Mouse (Mus musculus) kidney, adult 18-20 months (tissue): ENCODE measurements around the gene Magi2.
A peak's percentile ranks its signal among the peaks of the same experiment; 100 is the strongest.
"Not testable (repeated sequence)": the region's sequence is repeated elsewhere in the genome, so short reads cannot be mapped to it uniquely, and the experiment has no call there.

Experiments used
- DNase-seq: peaks from one replicate; pipeline ENCODE4 v3.0.0; 2021

Gene Magi2

GRCm38 (mm10) chr5:19226866-19227243, at the start of gene Magi2:
Gene Magi2 (plus strand): TSS chr5:19227036.
- DNase-seq, result no peak

DNA sequence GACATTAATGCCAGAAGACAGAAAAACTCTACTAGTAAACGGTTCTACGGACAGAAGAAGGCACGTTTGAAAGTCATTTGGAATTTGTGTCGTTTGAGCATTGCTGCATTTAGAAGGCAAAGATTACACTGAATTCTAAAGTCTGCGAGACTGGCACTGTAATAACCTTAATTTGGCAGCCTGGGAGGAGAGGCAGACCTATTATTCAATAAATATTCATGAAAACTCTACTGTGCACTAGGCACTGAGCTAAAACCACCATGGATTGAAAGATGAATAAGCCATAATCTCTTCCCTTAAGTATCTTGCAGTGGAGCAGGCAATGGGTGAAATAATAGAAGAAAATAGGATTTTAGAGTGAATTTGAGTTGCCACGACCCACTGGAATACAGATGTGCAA, 48.2 kb upstream of the Magi2 start:
- DNase-seq, result no peak

DNA sequence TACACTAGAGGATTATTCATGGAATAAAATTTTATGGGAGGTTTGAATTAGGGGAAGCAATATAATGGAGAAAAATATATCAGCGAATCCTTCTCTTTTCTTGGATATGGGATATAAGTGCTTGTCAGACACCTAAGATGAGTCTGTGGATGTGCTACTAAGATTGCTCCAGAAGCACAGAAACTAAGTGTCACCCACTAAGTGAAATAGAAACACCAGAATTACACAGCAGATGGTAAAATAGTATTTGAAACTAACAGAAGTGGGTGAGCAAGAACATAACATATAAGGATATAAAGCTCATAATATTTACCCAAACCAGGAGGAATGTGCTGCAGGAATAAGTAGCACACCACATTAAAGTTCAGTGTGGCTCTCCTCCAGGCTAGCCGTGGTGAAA, 40.7 kb upstream of the Magi2 start:
- DNase-seq, result no peak

GRCm38 (mm10) chr5:19211665-19212064, 15.2 kb upstream of the Magi2 start:
- no peak for DNase-seq

DNA sequence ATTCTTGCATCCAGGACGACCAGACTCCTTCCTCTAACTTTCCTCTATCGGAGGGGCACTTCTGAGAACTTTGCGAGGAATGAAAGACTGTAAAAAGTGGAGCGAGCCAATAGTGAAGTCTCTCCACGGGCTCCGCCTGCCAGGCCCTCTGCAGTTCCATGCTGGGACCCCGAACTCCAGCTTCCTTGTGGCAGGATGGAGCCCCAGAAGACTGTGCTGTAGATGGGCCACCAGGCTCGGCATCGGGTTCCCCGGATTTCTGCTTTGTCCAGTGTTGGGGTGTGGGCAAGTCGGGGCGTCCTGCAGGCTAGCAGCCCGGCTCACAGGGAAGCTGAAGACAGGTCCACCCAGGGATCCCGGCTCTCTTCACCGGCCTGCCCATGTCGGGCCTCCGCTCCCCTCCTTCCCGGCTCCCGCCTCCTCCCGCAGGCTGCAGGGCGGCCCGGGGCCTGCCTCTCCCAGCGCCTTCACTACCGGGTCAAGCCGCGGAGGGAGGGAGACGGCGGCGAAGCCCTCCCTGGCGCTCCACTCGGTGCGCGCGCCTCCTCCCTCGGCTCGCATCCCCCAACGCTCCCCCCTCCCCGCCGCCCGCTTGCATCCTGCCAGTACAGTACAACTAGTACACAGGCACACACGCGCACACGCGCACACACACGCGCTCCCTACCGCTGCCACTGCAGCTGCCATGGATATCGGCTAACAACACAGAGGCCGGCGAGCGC, 531 bp upstream of the Magi2 start:
- peak; percentile 72 for DNase-seq

DNA sequence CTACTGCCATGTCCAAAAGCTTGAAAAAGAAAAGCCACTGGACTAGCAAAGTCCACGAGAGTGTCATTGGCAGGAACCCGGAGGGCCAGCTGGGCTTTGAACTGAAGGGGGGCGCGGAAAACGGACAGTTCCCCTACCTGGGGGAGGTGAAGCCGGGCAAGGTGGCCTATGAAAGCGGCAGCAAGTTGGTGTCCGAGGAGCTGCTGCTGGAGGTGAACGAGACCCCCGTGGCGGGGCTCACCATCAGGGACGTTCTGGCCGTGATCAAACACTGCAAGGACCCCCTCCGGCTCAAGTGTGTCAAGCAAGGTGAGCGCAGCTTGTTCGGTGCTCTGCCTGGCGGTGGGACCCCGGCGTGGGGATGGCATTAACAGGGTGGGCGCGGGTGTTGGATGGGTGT, 445 bp downstream of the Magi2 start:
- no peak for DNase-seq

DNA sequence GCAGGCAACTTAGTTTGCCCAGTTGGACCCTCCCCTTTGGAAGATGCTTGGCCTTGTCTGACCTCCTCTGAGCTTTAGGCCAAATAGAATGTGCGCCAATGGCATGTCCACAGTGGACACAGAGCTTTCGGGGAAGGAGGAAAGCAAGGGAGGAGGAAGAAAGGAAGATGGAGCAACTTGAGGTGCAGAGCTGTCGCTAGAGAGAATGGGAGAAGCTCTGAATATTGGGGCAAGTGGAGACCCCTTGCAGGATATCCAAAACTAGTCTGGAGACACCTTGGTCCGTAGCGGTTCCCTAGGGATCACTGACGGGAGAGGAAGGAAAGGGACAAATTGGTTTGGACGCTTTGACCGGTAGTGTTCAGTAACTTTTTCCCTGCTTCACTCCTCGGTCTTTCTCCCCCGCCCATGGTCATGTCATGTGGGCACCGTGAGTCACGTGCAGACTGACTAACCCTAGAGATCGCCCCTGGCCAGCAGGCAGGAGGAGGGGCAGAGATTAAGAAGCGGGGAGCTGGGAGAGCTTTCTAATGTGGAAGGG, 1.0 kb downstream of the Magi2 start:
- DNase-seq, result peak; percentile 75

DNA sequence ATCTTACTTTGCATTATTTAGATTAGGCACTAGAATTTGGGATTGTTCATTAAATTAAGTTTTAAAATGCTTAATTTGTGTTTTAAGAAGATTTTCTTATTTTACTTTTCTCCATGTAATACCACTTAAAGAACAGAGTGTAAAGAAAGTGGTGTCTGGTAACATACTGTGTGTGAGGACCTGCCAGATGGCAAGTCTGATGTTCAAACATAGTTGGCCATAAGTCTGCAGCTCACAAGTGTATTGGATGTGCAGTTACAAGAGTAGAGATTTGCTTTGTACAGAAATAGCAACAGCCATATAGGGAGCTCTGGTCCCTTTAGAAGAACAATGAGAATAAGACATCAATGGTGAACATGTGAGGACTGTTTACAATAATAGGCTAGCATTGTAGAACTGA, 15.0 kb downstream of the Magi2 start:
- DNase-seq, result no peak

DNA sequence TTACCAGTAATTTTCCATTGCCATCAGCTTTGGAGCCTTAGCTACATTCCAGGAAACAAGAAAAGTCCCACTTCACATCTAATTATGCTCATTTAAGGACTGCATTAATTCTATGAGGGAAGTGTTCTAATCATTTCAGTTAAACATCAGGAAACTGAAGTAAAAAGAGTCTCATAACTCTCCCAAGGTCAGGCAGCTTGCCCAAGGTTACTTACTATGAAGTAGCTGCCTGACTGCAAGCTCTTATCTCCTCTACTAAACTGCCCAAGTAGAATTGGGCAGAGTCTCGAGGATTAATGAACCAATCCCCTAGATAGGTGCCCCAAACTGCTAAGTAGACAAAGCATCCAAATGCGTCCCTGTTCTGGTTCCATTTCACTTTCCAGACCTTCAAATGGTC, 19.6 kb downstream of the Magi2 start:
- no peak for DNase-seq

GRCm38 (mm10) chr5:19247266-19247665, 20.4 kb downstream of the Magi2 start:
- DNase-seq, result no peak

DNA sequence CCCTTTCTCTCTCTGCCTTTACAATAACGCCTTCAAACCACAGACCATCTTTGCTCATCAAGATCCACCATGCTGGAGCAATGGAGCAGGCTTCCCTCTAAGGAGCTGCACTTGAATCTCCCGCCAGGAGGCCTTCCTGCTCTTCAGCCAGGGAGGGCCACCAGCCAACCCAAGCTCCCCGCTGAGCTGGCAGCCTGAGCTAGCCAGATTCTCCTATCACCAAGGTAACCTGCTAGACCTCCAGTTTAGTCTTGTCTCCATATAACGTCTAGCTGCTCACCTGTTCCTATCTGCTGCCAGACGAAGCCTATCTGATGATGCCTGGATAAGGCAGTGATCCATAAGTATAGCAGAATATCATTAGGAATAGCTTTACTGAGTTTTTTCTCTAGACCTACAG, 36.0 kb downstream of the Magi2 start:
- DNase-seq, result no peak

GRCm38 (mm10) chr5:19264627-19265026, 37.8 kb downstream of the Magi2 start:
- DNase-seq, result peak; percentile 11

- DNase-seq, result no peak
Measured at GRCm38 (mm10) chr5:19292581-19292980, 65.7 kb downstream of the Magi2 start.

DNA sequence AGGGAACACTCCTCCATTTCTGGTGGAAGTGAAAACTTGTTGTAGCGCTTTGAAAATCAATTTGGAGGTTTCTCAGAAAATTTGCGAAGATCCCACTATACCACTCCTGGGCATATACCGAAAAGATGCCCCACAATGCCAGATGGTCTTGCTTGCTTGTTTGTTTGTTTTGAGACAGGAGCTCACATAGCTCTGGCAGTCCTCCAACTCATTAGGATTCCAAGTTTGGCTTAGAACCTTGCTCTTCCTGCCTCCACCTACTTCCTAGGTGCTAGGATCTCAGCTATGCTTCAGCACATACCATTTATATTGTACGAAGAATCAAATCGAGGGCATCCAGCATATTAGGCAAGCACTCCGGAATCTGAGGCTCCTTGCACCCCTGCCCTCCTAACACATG, 79.8 kb downstream of the Magi2 start:
- DNase-seq, result no peak

DNA sequence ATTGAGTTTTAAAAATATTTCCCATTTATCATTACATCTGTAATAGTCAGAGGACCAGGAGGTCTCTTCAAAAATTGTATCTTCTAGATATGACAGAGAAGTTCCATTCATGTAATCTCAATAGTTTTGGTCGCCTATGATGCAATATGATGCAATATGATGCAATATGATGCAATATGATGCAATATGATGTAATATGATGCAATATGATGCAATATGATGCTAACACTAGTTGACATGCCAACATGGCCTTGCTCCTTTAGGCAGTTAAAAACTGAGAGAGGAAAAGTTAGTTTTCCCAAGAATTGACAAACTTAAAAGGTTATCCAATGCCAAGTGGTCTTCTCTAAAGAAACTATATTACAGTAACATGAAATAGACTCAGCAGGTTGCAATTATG, 83.0 kb downstream of the Magi2 start:
- DNase-seq, result no peak

- DNase-seq, result no peak
Measured at GRCm38 (mm10) chr5:19322532-19322931, 95.7 kb downstream of the Magi2 start.

DNA sequence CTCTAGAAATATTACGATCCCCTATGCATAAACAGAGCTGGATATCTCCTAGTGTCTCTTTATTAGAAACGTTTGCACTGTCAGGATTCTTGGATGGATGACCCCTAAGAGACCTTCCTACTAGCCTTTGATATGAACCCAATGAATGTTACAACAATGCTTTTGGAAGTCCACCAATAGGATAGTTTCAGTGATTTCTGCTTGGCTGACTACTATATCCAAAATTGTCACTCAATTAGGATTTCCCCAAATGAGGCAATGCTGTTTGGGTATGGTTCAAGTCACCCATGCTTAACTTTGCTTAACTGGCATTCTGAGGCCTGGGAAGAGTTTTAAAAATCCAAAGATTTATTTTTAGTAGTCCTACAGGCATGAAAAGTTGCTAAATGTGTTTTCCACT, 110.7 kb downstream of the Magi2 start:
- DNase-seq, result no peak

DNA sequence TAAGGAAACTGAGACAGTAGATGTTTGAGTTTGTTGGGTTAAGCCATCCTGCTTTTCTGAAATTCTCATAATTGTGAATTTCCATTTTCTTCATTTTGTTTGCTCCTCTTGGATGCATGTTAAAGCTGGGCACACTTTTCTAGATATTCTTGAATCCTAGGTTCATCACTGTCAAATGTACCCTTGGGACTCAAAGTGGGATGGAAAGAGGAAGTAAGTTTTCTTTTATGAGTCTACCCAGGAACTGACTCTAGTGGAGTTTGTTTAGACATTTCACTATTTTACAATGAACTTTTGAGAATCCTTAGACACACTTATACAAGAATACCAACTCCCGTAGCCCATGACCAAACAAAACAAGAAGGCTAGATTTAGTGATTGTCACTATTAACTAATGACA, 141.3 kb downstream of the Magi2 start:
- DNase-seq, result no peak

DNA sequence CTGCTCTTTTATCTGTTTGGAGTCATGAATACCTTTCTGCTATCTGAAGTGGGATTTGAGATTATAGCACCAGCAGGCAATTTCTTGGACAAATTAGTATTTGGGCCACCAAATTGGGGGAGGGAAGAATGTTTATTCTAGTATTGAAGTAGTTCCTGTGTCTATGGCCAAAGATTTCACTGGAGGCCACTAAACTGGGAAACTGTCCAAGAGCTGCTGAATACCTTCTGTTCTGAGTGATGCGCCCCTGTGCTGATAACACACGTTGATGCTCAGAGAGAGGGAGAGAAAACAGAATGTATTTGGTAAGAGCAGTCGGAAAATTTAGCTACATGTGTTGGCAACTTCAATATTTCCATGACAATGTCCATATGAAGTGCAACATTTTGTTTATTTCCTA, 169.0 kb downstream of the Magi2 start:
- DNase-seq, result no peak

GRCm38 (mm10) chr5:19400299-19400698, 173.5 kb downstream of the Magi2 start:
- no peak for DNase-seq

DNA sequence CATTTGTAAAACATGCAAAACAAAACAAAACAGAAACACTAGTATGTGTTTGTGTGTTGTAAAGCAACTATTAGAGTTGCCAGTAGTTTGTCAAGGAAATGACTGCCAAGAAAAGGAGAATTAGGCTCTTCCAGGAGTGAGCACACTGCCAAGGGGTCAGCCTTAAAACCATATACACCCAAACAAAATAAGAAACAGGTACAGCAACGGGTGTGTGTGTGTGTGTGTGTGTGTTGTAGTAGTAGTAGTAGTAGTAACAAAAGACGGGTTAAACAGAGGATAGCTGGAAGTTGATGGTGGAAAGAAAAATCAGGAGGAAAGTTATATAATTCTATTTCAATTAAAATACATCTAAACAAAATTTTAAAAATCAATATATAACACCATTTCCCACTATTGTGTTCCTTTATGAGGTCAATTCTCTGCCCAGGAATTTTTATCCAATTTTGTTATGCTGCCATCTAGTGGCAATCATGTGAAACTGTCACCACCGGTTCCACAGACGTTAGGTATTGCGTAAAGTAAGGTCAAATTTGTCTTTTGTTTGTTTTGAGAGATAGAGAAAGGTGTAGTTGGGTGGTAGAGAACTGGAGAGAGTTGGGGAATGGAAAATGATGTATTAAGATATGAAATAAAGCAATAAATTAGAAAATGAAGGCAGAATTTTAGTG, 174.0 kb downstream of the Magi2 start:
- DNase-seq, result no peak

- DNase-seq, result not testable (repeated sequence)
Measured at GRCm38 (mm10) chr5:19404268-19404667, 177.4 kb downstream of the Magi2 start.

DNA sequence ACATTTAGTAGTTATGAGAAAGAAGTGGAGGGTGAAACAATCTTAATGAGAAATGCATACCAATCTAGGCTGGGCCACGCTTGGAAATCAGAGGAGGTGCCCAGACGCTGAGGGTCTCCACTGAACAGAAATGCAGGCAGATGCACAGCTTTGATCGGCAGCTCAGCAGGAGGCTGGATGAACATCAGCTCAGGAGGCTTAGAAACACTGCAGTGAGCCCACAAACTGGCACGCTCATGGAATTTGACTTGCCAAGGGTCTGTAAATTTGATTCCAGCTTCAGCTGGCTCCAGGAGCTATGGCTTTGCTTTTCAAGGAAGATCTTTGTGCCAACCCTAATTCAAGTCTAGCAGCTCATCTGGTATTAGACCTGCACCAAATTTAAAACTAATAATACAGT, 187.7 kb downstream of the Magi2 start:
- no peak for DNase-seq

GRCm38 (mm10) chr5:19429290-19429689, 202.5 kb downstream of the Magi2 start:
- DNase-seq, result no peak

GRCm38 (mm10) chr5:19462541-19462940, 235.7 kb downstream of the Magi2 start:
- no peak for DNase-seq
